34 mouse cellular contexts compared by ENCODE assay signal in genomic region chr1:33044388-33044787, GRCm38 (mm10).
"Had no signal": no experiment of that assay in that cellular context is flagged by ENCODE, and none has a peak within 500 bp of the region (broad histone marks: within the 10 kb centered on the region; RNA-seq: fewer than 3 reads in every experiment).

No protein-coding gene starts in this region.

- H3K36me3 ChIP-seq: heart, embryonic 10.5 days; heart, embryonic 12.5 days; heart, embryonic 13.5 days; heart, embryonic 15.5 days; hindbrain, embryonic 10.5 days; hindbrain, embryonic 13.5 days; hindbrain, embryonic 15.5 days; intestine, embryonic 15.5 days; kidney, embryonic 15.5 days had no signal

- H3K4me3 ChIP-seq: heart, adult 2 months; heart, embryonic 10.5 days; heart, embryonic 12.5 days; heart, embryonic 13.5 days; heart, embryonic 15.5 days; hindbrain, embryonic 10.5 days; hindbrain, embryonic 13.5 days; hindbrain, embryonic 15.5 days; intestine, embryonic 15.5 days; kidney, embryonic 15.5 days; layer of hippocampus, adult 2 months had no signal

- H3K27ac ChIP-seq: heart, adult 2 months; heart, embryonic 10.5 days; heart, embryonic 13.5 days; heart, embryonic 15.5 days; hindbrain, embryonic 10.5 days; hindbrain, embryonic 13.5 days; hindbrain, embryonic 15.5 days; hindbrain, postnatal 0 days; intestine, embryonic 15.5 days; kidney, embryonic 15.5 days; kidney, postnatal 0 days; layer of hippocampus, adult 2 months had no signal

- H3K9ac ChIP-seq: heart, embryonic 12.5 days; heart, embryonic 13.5 days; heart, embryonic 15.5 days; hindbrain, embryonic 13.5 days; hindbrain, embryonic 15.5 days; intestine, embryonic 15.5 days; kidney, embryonic 15.5 days had no signal

- H3K4me1 ChIP-seq: heart, embryonic 10.5 days; heart, embryonic 12.5 days; heart, embryonic 13.5 days; heart, embryonic 15.5 days; hindbrain, embryonic 15.5 days; intestine, embryonic 15.5 days; kidney, embryonic 15.5 days had no signal

- H3K27me3 ChIP-seq: heart, embryonic 12.5 days; heart, embryonic 13.5 days; heart, embryonic 15.5 days; hindbrain, embryonic 13.5 days; hindbrain, embryonic 15.5 days; intestine, embryonic 15.5 days; kidney, embryonic 15.5 days had no signal

- H3K9me3 ChIP-seq: heart, embryonic 10.5 days; heart, embryonic 12.5 days; heart, embryonic 13.5 days; heart, embryonic 15.5 days; hindbrain, embryonic 10.5 days; hindbrain, embryonic 13.5 days; hindbrain, embryonic 15.5 days; intestine, embryonic 15.5 days; kidney, embryonic 15.5 days had no signal

- DNase-seq: heart, adult 18-20 months; heart, adult 2 months; heart, postnatal 10 days; heart, postnatal 14 days; heart, postnatal 36 days; heart, postnatal 4 days; kidney, adult 11 months; kidney, adult 18-20 months; kidney, adult 2 months; kidney, adult 8-10 months; kidney, adult 9 months; kidney, postnatal 10 days; kidney, postnatal 14 days; kidney, postnatal 25 days; kidney, postnatal 36 days; kidney, postnatal 4 days; layer of hippocampus, adult 9-11 months; layer of hippocampus, postnatal 36 days had no signal

- ATAC-seq: hindbrain, postnatal 0 days; inflammation-experienced regulatory T-cells, adult 6 months; intestine, embryonic 15.5 days; intestine, embryonic 16.5 days; intestine, postnatal 0 days had no signal

- H3K4me2 ChIP-seq: heart, embryonic 11.5 days; heart, embryonic 12.5 days; heart, embryonic 13.5 days; heart, embryonic 15.5 days; hindbrain, embryonic 13.5 days; hindbrain, embryonic 15.5 days; intestine, embryonic 15.5 days; kidney, embryonic 15.5 days had no signal
